Mouse (Mus musculus): Measurements from ENCODE around the gene Ctdnep1. TPM values are rescaled to one million over a fixed set of nuclear protein-coding genes. Genes with fewer than 3 reads are reported as not detected.

Gene Ctdnep1
- polyA plus RNA-seq (2014; fragmentation: Illumina TruSeq; extraction: RNeasy Lipid Tissue Mini Kit (QIAGEN cat#74804); ENCODE audit: insufficient read depth, low read depth, low replicate concordance) = 86.4 TPM

DNA sequence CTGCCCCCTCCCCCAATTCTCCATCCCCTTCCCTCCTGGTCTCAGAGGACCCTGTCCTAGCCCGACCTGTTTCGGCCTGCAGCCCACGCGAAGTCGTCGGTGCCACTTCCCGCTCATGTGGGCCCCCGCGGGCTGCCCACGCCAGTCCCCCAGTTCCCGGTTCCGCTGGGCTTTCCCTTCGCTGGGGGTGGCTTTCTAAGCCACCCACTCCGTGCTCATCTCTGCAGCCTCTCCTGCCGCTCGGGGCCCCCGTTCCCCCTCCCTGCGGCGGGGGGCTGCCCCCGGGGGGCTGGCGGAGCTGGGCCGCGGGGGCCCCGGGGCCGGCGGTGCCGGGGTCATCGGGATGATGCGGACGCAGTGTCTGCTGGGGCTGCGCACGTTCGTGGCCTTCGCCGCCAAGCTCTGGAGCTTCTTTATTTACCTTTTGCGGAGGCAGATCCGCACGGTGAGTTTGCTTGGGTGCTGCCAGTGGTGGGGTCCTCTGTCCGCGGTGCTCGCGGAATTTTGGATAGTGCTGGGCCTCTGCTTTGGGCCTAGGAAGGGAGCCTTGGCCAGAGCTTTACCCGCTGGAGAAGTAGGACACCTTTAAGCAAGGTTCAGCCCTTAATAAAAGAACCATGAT lies at the start of gene Ctdnep1:
Ctdnep1 (plus strand) TSS at position 16 of the 622 bp plus-strand sequence.

DNA sequence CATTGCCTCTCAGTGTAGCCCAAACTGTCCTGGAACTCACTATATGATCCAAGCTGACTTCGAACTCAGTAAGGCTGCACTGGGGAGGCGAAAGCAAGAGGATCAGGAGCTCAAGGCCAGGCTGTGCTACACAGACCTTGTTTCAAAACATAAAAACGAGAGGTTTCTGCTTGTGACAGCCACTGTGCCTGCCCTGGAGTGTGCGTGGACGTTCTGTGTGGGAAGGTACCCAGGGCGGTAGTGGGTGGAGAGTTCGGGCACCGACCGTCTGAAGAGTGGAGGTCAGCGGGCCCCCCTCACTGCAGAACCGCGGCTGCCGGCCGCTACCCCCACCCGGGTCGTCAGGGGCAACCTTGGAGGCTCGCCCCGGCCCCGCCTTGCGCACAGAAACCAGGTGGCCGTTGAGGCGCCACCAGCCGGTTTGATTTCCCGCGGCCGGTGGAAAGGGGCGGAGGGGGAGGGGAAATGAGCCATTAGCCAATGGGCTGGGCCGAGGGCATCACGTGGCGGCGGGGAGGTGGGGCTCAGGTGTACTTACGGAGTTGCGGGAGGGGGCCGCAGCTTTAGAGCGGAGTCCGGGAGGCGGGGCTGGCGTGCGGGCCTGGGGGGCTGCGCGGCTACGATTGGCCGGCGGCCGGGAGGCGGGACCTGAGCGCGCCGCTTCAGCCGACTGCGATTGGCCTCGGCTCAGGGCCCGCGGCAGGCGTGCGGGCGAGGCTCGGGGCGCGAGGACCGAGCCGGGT lies 45.6 kb upstream of the Ctdnep1 start, which contains the start of gene Ybx2:
Ybx2 (plus strand) TSS at position 660 of the 743 bp plus-strand sequence.

DNA sequence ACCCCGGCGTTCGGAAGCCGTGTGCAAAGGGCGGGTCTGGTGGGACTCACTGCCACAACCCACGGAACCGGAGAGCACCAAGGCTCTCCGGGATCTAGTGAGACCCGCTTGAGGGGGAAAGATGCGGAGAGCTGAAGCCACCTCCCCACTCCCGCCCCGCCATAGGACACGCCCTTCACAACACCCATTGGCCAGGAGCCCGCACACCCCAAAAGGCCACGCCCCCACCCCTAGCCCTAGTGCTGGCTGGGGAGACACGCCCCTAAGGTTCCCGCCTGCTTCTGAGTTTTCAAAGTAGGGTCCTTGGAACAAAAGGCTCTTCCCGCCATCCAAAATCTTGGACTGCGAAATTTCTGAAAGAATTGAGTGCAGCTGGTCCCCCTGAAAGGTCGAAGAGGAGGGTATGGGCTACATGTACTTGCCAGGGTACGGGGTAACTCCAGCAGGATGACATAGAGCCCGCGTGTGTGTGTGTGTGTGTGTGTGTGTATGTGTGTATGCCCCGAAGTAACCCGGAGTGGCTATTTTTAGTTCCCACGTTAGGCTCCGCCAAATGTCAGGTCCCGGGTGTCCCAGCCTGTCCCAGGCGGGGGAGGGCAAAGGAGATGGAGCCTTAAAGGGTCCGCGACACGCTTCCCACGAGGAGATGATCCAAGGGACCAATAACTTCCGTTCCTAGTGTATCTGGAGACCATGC lies 32.7 kb upstream of the Ctdnep1 start, which contains the start of gene Slc2a4:
Slc2a4 (minus strand) TSS at position 123 of the 697 bp plus-strand sequence.

DNA sequence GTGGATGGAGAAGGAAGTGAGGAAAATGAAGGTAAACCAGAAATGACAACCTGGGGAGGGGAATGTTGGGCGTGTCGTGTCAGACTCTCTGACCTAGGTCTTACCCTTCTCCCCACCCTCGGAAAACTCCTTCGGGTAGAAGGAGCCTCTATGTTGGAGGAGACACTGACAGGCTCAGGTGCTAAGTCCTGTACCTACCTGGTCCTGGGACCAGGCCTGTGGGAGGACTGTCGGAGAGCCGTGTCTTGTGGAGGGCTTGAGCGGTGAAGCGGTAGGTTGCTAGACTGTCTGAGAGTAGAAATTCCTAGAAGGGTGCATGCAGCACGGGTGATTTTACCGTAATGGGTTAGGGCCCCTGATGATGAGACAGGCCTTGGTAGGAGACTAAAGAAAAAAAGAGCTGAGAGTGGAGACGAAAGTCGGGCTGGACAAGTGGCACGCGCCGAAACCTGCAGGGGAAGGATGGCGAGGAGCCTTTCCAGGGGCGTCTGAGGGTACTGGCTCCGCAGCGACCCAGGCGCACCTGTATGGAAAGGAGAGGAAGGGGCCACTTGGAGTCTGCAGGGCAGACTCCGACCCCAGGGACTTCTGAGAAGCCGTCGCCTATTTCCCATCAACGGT lies 16.2 kb upstream of the Ctdnep1 start, which contains the start of gene Cldn7:
Cldn7 (plus strand) TSS at position 130 of the 621 bp plus-strand sequence.

DNA sequence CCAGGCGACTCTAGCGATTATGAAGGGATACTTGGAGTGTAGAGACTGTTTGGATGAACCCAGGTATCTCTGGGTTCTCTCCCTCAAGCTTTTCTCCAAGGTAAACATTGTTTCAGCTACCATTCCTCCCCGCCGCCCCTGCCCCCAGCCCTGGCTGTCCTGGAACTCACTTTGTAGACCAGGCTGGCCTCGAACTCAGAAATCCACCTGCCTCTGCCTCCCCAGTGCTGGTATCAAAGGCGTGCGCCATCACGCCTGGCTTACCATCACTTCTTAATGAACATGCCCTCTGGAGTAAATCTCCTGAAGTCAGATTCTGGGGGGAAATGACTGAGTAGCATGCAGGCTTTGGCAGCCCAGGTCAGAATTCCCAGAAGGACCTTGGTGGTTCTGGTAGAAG lies 1.3 kb downstream of the Ctdnep1 start, which contains the start of gene Elp5:
Elp5 (minus strand) TSS at position 293 of the 400 bp plus-strand sequence.

DNA sequence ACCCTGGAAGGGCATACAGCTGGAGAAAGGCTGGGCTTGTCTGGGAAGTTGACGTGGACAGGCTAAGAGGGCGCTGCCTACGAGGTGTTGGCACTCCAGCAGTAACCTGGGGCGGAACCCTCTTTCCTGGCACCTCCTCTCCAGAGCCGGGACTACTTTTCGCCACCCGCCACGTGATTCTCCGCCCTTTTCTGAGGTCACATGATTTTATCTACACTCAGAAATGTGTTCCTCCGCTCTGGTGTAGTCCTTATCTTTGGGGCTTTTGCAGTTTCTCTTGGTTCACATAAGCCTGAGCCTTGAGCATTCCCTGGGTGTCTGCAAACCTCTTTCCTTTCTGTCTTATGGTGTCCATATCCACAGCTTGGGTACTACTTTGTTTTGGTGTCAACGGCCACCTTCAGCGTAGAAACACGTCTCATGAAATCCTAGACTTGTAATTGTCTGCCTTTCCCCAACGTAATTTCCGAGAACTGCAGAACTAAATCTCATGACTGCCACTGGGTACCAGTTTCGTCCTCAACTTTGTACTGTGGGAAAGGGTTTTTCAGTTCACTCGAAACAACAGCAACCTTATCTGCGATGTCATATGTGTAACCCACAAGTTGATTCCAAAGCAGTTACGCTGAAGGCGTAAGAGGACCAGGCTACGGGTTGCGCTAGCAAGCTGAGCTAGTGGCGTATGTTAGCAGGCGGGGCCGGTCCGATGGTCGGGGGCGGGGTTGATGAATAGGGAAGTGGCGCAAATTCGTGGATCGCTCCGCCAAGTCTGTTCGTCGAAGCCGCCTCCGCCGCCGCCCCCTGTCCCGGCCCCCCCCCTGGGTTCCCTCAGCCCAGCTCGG lies 10.1 kb downstream of the Ctdnep1 start, which contains the start of gene Gabarap:
Gabarap (plus strand) TSS at position 294 of the 842 bp plus-strand sequence.

DNA sequence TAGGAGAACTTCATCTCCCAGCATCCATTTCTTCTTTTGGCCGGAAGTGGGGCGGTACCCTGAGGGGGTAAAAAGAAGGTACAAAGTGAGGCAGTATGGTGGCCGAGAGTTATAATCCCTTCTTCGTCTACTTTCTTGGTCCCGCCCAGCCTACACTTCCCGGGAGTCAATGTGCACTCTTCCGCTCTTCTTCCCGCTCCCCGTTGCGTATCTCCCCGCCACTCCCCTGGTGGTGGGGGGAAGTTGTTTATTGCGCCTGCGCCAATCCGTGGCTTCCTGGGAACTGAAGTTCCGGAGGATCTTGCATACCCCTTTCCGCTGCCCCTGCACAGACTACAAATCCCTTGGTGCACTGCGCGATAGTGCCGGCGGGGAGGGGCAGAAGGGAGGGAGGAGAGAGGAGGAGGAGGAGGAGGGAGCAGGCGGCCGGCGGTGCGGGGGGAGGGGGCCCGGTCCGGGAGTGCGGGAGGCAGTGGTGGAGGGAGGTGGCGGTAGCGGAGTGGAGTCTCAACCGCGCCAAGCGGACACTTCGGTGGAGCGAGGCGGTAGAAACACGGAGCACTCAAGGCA lies 14.5 kb downstream of the Ctdnep1 start, which contains the start of gene Phf23:
Phf23 (plus strand) TSS at position 387 of the 570 bp plus-strand sequence.

DNA sequence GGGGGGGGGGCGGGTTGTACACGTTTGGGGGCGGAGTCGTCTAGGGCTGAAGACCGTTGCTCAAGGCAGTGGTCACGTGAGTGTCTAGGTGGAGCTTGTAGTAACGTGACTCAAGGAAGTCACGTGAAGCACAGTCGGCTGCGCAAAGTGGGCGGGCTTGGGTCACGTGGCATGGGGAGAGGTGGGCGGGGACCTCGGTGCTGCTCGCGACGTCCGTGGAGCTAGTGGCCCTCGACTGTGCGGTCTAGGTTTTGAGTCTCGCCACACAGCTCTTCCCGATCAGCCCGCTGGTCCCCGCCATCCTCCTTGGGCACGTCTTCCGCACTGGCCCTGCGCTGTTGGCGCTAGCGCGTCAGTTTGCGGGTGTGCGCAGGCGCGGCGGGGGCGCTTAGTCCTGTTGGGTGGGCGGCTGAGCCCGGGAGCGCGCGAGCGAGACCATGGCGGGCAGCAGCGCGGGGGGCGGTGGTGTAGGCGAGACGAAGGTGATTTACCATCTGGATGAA lies 19.5 kb downstream of the Ctdnep1 start, which contains the start of gene Dvl2:
Dvl2 (plus strand) TSS at position 200 of the 503 bp plus-strand sequence.

DNA sequence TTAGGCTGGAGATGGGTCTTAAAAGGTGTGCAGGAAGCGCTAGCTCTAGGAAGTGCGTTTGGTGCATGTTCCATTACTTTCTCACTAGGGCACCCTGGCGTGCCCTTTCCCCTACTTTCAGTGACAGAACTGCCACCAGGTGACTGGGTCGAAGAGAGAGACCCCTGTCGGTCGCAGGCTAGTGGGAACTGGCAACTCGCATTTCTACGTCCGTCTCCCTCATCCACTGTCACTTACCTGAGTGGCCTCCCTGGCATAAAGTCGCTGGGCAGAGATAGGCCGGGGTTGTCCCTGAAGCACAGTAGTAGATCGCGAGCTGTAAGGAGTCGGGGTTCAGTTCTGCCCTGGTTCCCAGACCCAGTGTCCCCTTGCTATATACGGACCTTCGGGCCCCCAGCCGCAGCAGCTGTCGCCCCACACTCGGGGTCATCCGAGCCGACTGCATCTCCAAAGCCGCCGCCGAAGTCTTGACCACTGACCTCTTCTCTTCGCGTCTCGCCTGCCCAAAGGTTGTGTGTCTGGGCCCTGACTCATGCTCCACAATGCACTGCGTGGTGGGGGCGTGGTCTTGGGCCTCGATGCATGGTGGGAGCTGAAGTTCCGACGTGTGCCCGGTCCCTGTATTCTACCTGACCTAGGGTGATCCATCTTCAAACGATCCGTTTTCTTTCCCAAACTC lies 34.1 kb downstream of the Ctdnep1 start, which contains the start of gene Acadvl:
Acadvl (minus strand) TSS at position 532 of the 679 bp plus-strand sequence.

DNA sequence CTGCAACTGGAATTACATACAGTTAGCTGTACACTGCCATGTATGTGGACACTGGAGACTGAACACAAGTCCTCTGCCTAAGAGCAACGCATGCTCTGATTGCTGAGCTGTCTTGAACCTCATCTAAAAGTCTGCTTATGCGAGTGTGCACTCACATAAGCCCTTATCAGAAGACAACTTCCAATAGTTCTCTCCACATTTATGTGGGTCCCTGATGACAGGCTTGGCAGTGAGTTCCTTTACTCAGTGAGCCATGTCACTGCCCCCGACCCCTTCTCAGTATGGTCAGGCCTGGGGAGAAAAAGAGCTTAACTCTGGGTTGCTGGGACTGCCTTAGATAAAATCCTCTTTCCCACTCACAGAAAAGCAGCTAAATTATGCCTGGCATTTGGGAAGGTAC lies 35.7 kb downstream of the Ctdnep1 start, which contains the start of gene Dlg4:
Dlg4 (plus strand) TSS at position 274 of the 400 bp plus-strand sequence.

Other genes with a start within 250 kb of the Ctdnep1 start
- gene Polr2a, start 222.5 kb upstream of the Ctdnep1 start, polyA plus RNA-seq (2014; fragmentation: Illumina TruSeq; extraction: RNeasy Lipid Tissue Mini Kit (QIAGEN cat#74804); ENCODE audit: insufficient read depth, low read depth, low replicate concordance) = 16.2 TPM
- gene Slc35g3, start 219.2 kb upstream of the Ctdnep1 start, polyA plus RNA-seq (2014; fragmentation: Illumina TruSeq; extraction: RNeasy Lipid Tissue Mini Kit (QIAGEN cat#74804); ENCODE audit: insufficient read depth, low read depth, low replicate concordance) = 0.85 TPM
- gene Zbtb4, start 215.2 kb upstream of the Ctdnep1 start, polyA plus RNA-seq (2014; fragmentation: Illumina TruSeq; extraction: RNeasy Lipid Tissue Mini Kit (QIAGEN cat#74804); ENCODE audit: insufficient read depth, low read depth, low replicate concordance) = 25.6 TPM
- gene Chrnb1, start 185.2 kb upstream of the Ctdnep1 start, polyA plus RNA-seq (2014; fragmentation: Illumina TruSeq; extraction: RNeasy Lipid Tissue Mini Kit (QIAGEN cat#74804); ENCODE audit: insufficient read depth, low read depth, low replicate concordance) = 10.1 TPM
- 3.4 TPM for gene Fgf11, start 179.3 kb upstream of the Ctdnep1 start, polyA plus RNA-seq (2014; fragmentation: Illumina TruSeq; extraction: RNeasy Lipid Tissue Mini Kit (QIAGEN cat#74804); ENCODE audit: insufficient read depth, low read depth, low replicate concordance)
- 4.9 TPM for gene Tmem102, start 175.5 kb upstream of the Ctdnep1 start, polyA plus RNA-seq (2014; fragmentation: Illumina TruSeq; extraction: RNeasy Lipid Tissue Mini Kit (QIAGEN cat#74804); ENCODE audit: insufficient read depth, low read depth, low replicate concordance)
- gene Gm39566, start 165.9 kb upstream of the Ctdnep1 start, polyA plus RNA-seq (2014; fragmentation: Illumina TruSeq; extraction: RNeasy Lipid Tissue Mini Kit (QIAGEN cat#74804); ENCODE audit: insufficient read depth, low read depth, low replicate concordance) = not detected
- gene Spem2, start 162.7 kb upstream of the Ctdnep1 start, polyA plus RNA-seq (2014; fragmentation: Illumina TruSeq; extraction: RNeasy Lipid Tissue Mini Kit (QIAGEN cat#74804); ENCODE audit: insufficient read depth, low read depth, low replicate concordance) = not detected
- gene Spem1, start 159.0 kb upstream of the Ctdnep1 start, polyA plus RNA-seq (2014; fragmentation: Illumina TruSeq; extraction: RNeasy Lipid Tissue Mini Kit (QIAGEN cat#74804); ENCODE audit: insufficient read depth, low read depth, low replicate concordance) = not detected
- 5.3 TPM for gene Nlgn2, start 143.4 kb upstream of the Ctdnep1 start, polyA plus RNA-seq (2014; fragmentation: Illumina TruSeq; extraction: RNeasy Lipid Tissue Mini Kit (QIAGEN cat#74804); ENCODE audit: insufficient read depth, low read depth, low replicate concordance)
- gene Tmem256, start 142.6 kb upstream of the Ctdnep1 start, polyA plus RNA-seq (2014; fragmentation: Illumina TruSeq; extraction: RNeasy Lipid Tissue Mini Kit (QIAGEN cat#74804); ENCODE audit: insufficient read depth, low read depth, low replicate concordance) = 375 TPM
- gene Plscr3, start 134.8 kb upstream of the Ctdnep1 start, polyA plus RNA-seq (2014; fragmentation: Illumina TruSeq; extraction: RNeasy Lipid Tissue Mini Kit (QIAGEN cat#74804); ENCODE audit: insufficient read depth, low read depth, low replicate concordance) = 65.1 TPM
- 5.1 TPM for gene Tnk1, start 122.4 kb upstream of the Ctdnep1 start, polyA plus RNA-seq (2014; fragmentation: Illumina TruSeq; extraction: RNeasy Lipid Tissue Mini Kit (QIAGEN cat#74804); ENCODE audit: insufficient read depth, low read depth, low replicate concordance)
- gene Tmem95, start 103.1 kb upstream of the Ctdnep1 start, polyA plus RNA-seq (2014; fragmentation: Illumina TruSeq; extraction: RNeasy Lipid Tissue Mini Kit (QIAGEN cat#74804); ENCODE audit: insufficient read depth, low read depth, low replicate concordance) = not detected
- gene Kctd11, start 99.8 kb upstream of the Ctdnep1 start, polyA plus RNA-seq (2014; fragmentation: Illumina TruSeq; extraction: RNeasy Lipid Tissue Mini Kit (QIAGEN cat#74804); ENCODE audit: insufficient read depth, low read depth, low replicate concordance) = 11.2 TPM
- gene Acap1, start 85.6 kb upstream of the Ctdnep1 start, polyA plus RNA-seq (2014; fragmentation: Illumina TruSeq; extraction: RNeasy Lipid Tissue Mini Kit (QIAGEN cat#74804); ENCODE audit: insufficient read depth, low read depth, low replicate concordance) = 9.7 TPM
- gene 2810408A11Rik, start 80.2 kb upstream of the Ctdnep1 start, polyA plus RNA-seq (2014; fragmentation: Illumina TruSeq; extraction: RNeasy Lipid Tissue Mini Kit (QIAGEN cat#74804); ENCODE audit: insufficient read depth, low read depth, low replicate concordance) = 0.77 TPM
- 9.9 TPM for gene Neurl4, start 80.1 kb upstream of the Ctdnep1 start, polyA plus RNA-seq (2014; fragmentation: Illumina TruSeq; extraction: RNeasy Lipid Tissue Mini Kit (QIAGEN cat#74804); ENCODE audit: insufficient read depth, low read depth, low replicate concordance)
- 43.0 TPM for gene Gps2, start 67.3 kb upstream of the Ctdnep1 start, polyA plus RNA-seq (2014; fragmentation: Illumina TruSeq; extraction: RNeasy Lipid Tissue Mini Kit (QIAGEN cat#74804); ENCODE audit: insufficient read depth, low read depth, low replicate concordance)
- gene Eif5a, start 59.2 kb upstream of the Ctdnep1 start, polyA plus RNA-seq (2014; fragmentation: Illumina TruSeq; extraction: RNeasy Lipid Tissue Mini Kit (QIAGEN cat#74804); ENCODE audit: insufficient read depth, low read depth, low replicate concordance) = 466 TPM
- 1.3 TPM for gene Ybx2, start 45.4 kb upstream of the Ctdnep1 start, polyA plus RNA-seq (2014; fragmentation: Illumina TruSeq; extraction: RNeasy Lipid Tissue Mini Kit (QIAGEN cat#74804); ENCODE audit: insufficient read depth, low read depth, low replicate concordance)
- 8.1 TPM for gene Slc2a4, start 33.0 kb upstream of the Ctdnep1 start, polyA plus RNA-seq (2014; fragmentation: Illumina TruSeq; extraction: RNeasy Lipid Tissue Mini Kit (QIAGEN cat#74804); ENCODE audit: insufficient read depth, low read depth, low replicate concordance)
- gene Cldn7, start 16.4 kb upstream of the Ctdnep1 start, polyA plus RNA-seq (2014; fragmentation: Illumina TruSeq; extraction: RNeasy Lipid Tissue Mini Kit (QIAGEN cat#74804); ENCODE audit: insufficient read depth, low read depth, low replicate concordance) = 60.8 TPM
- gene Elp5, start 1.4 kb downstream of the Ctdnep1 start, polyA plus RNA-seq (2014; fragmentation: Illumina TruSeq; extraction: RNeasy Lipid Tissue Mini Kit (QIAGEN cat#74804); ENCODE audit: insufficient read depth, low read depth, low replicate concordance) = 40.7 TPM
- 466 TPM for gene Gabarap, start 10.0 kb downstream of the Ctdnep1 start, polyA plus RNA-seq (2014; fragmentation: Illumina TruSeq; extraction: RNeasy Lipid Tissue Mini Kit (QIAGEN cat#74804); ENCODE audit: insufficient read depth, low read depth, low replicate concordance)
- gene Phf23, start 14.6 kb downstream of the Ctdnep1 start, polyA plus RNA-seq (2014; fragmentation: Illumina TruSeq; extraction: RNeasy Lipid Tissue Mini Kit (QIAGEN cat#74804); ENCODE audit: insufficient read depth, low read depth, low replicate concordance) = 39.5 TPM
- 6.0 TPM for gene Dvl2, start 19.4 kb downstream of the Ctdnep1 start, polyA plus RNA-seq (2014; fragmentation: Illumina TruSeq; extraction: RNeasy Lipid Tissue Mini Kit (QIAGEN cat#74804); ENCODE audit: insufficient read depth, low read depth, low replicate concordance)
- gene Acadvl, start 34.3 kb downstream of the Ctdnep1 start, polyA plus RNA-seq (2014; fragmentation: Illumina TruSeq; extraction: RNeasy Lipid Tissue Mini Kit (QIAGEN cat#74804); ENCODE audit: insufficient read depth, low read depth, low replicate concordance) = 82.7 TPM
- gene Dlg4, start 35.8 kb downstream of the Ctdnep1 start, polyA plus RNA-seq (2014; fragmentation: Illumina TruSeq; extraction: RNeasy Lipid Tissue Mini Kit (QIAGEN cat#74804); ENCODE audit: insufficient read depth, low read depth, low replicate concordance) = 7.3 TPM
- 13.1 TPM for gene Asgr1, start 72.9 kb downstream of the Ctdnep1 start, polyA plus RNA-seq (2014; fragmentation: Illumina TruSeq; extraction: RNeasy Lipid Tissue Mini Kit (QIAGEN cat#74804); ENCODE audit: insufficient read depth, low read depth, low replicate concordance)
- 0.41 TPM for gene Asgr2, start 111.5 kb downstream of the Ctdnep1 start, polyA plus RNA-seq (2014; fragmentation: Illumina TruSeq; extraction: RNeasy Lipid Tissue Mini Kit (QIAGEN cat#74804); ENCODE audit: insufficient read depth, low read depth, low replicate concordance)
- 26.9 TPM for gene Mgl2, start 149.2 kb downstream of the Ctdnep1 start, polyA plus RNA-seq (2014; fragmentation: Illumina TruSeq; extraction: RNeasy Lipid Tissue Mini Kit (QIAGEN cat#74804); ENCODE audit: insufficient read depth, low read depth, low replicate concordance)
- gene Clec10a, start 175.0 kb downstream of the Ctdnep1 start, polyA plus RNA-seq (2014; fragmentation: Illumina TruSeq; extraction: RNeasy Lipid Tissue Mini Kit (QIAGEN cat#74804); ENCODE audit: insufficient read depth, low read depth, low replicate concordance) = 14.5 TPM
- gene Slc16a11, start 231.6 kb downstream of the Ctdnep1 start, polyA plus RNA-seq (2014; fragmentation: Illumina TruSeq; extraction: RNeasy Lipid Tissue Mini Kit (QIAGEN cat#74804); ENCODE audit: insufficient read depth, low read depth, low replicate concordance) = 54.5 TPM
- gene Slc16a13, start 239.9 kb downstream of the Ctdnep1 start, polyA plus RNA-seq (2014; fragmentation: Illumina TruSeq; extraction: RNeasy Lipid Tissue Mini Kit (QIAGEN cat#74804); ENCODE audit: insufficient read depth, low read depth, low replicate concordance) = 4.1 TPM
- 15.8 TPM for gene Bcl6b, start 248.6 kb downstream of the Ctdnep1 start, polyA plus RNA-seq (2014; fragmentation: Illumina TruSeq; extraction: RNeasy Lipid Tissue Mini Kit (QIAGEN cat#74804); ENCODE audit: insufficient read depth, low read depth, low replicate concordance)

Data from lung, adult 10 weeks (tissue).